ENCODE assay signal across 31 mouse cellular contexts in the genomic region with DNA sequence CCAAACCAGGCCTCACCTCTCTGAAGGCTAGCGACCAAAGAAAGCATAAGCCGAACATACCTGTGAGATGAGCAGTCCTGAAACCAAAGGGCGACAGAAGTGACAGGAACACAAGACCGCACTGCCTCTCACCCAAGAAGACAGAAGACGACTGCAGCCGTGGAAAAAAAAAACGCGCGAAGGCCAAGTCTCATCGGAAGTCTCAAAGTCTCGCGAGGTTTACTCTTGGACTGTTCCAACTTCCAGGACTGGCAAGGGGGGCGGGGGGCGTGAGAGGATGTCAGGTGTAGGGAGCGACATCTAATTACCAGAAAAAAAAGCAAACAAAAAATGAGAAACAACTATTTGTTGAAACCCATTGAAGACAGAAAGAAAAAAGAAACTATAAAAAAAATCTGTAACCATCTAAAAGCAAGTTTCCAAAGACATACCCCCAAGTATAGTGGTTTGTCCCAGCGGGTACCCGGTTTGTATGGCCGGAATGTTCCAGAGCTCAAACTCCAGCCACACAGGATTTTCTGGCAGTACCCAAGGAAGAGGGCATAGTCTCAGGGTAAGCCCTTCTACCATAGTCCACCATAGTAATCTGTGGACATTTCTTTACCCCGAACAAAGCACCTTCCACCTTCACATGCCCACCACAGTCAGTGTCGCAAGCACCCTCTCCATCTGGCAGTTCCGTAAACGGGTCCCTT. TPM values are rescaled to one million over a fixed set of nuclear protein-coding genes. Genes with fewer than 3 reads are reported as not detected.
A peak's percentile ranks its signal among the peaks of the same experiment; 100 is the strongest.
DNase-seq lines count a peak whose midpoint lies in the region; ATAC-seq and TF ChIP-seq lines count a peak whose summit lies in the region.
"Had no signal": no experiment of that assay in that cellular context is flagged by ENCODE, and none has a peak within 500 bp of the region (broad histone marks: within the 10 kb centered on the region; RNA-seq: fewer than 3 reads in every experiment).

A gene (minus strand): TSS at position 122 of the 695 bp plus-strand sequence.

- ATAC-seq in heart, embryonic 11.5 days (replicated peaks; ENCODE audit: insufficient number of reproducible peaks, low FRiP score, low TSS enrichment), result no peak
- ATAC-seq in erythroid progenitor cell, adult 5-6 weeks (replicated peaks; ENCODE audit: low FRiP score, poor library complexity, severe bottlenecking), result no peak
- ATAC-seq: CD4-positive, CD25-positive, alpha-beta regulatory T cell, adult 4 months; forebrain, embryonic 13.5 days; forebrain, embryonic 15.5 days; forebrain, postnatal 0 days had no signal

- H3K9me3 ChIP-seq in heart, embryonic 11.5 days (replicated peaks; ENCODE audit: control insufficient read depth, low read length), result no peaks in the 10 kb centered on the region
- H3K9me3 ChIP-seq: embryonic facial prominence, embryonic 13.5 days; embryonic facial prominence, embryonic 15.5 days; forebrain, embryonic 13.5 days; forebrain, embryonic 15.5 days; G1E had no signal

- no peak for TF ChIP-seq CTCF in testis, adult 2 months (IDR thresholded peaks at IDR 0.05; ENCODE audit: control insufficient read depth, insufficient read depth, insufficient replicate concordance, low read depth, low read length)

- WGBS in heart, embryonic 11.5 days (ENCODE audit: insufficient replicate concordance), result 89% methylated on average over 22 of the region's 22 CpGs

- peak within 1 kb of the TSS; percentile 85 for H3K4me3 ChIP-seq in testis, adult 2 months (ENCODE audit: control insufficient read depth, low read depth, low read length)
- H3K4me3 ChIP-seq in heart, embryonic 11.5 days (ENCODE audit: low read depth, low read length), result no peak within 1 kb of the TSS
- H3K4me3 ChIP-seq: embryonic facial prominence, embryonic 13.5 days; embryonic facial prominence, embryonic 15.5 days; erythroblast, embryonic 14.5 days; forebrain, embryonic 13.5 days; forebrain, embryonic 15.5 days had no signal

- H3K36me3 ChIP-seq in testis, adult 2 months (ENCODE audit: control insufficient read depth, insufficient read depth, low read length), result no peaks in the 10 kb centered on the region
- H3K36me3 ChIP-seq in heart, embryonic 11.5 days (ENCODE audit: control insufficient read depth, insufficient read depth, low read length), result no peaks in the 10 kb centered on the region
- H3K36me3 ChIP-seq: embryonic facial prominence, embryonic 13.5 days; embryonic facial prominence, embryonic 15.5 days; forebrain, embryonic 15.5 days; G1E had no signal

- H3K9ac ChIP-seq in heart, embryonic 11.5 days (ENCODE audit: low read depth, low read length), result no peak within 1 kb of the TSS
- H3K9ac ChIP-seq: embryonic facial prominence, embryonic 13.5 days; embryonic facial prominence, embryonic 15.5 days; forebrain, embryonic 13.5 days; forebrain, embryonic 15.5 days; forebrain, postnatal 0 days had no signal

- no peak for TF ChIP-seq POLR2A in testis, adult 2 months (IDR thresholded peaks at IDR 0.05; ENCODE audit: control insufficient read depth, low read depth, low read length)

- DNase-seq in testis, postnatal 10 days (ENCODE audit: low spot score), result no peak
- DNase-seq in MN1 (ENCODE audit: low spot score) (peak; percentile 83), ZHBTc4 (ENCODE audit: low read depth, low spot score) (peak; percentile 10)
- no peak for DNase-seq in right cerebral cortex, postnatal 4 days
- DNase-seq: adrenal gland, adult 2 months; adrenal gland, postnatal 10 days; adrenal gland, postnatal 25 days; B cell, adult 2 months; cerebellum, adult 11 months; cerebellum, adult 18-20 months; cerebellum, adult 8-10 months; cerebellum, adult 9-11 months; cerebellum, postnatal 14 days; cerebellum, postnatal 36 days; embryo, embryonic 11 days; forebrain, postnatal 0 days had no signal

- H3K4me2 ChIP-seq in heart, embryonic 11.5 days, result no peak within 1 kb of the TSS
- H3K4me2 ChIP-seq: embryonic facial prominence, embryonic 13.5 days; embryonic facial prominence, embryonic 15.5 days; forebrain, embryonic 13.5 days; forebrain, embryonic 15.5 days had no signal

- peak within 1 kb of the TSS; percentile 78 for H3K27ac ChIP-seq in testis, adult 2 months (ENCODE audit: control insufficient read depth, insufficient read depth, low read depth, low read length)
- H3K27ac ChIP-seq in heart, embryonic 11.5 days (ENCODE audit: low read depth, low read length), result no peak within 1 kb of the TSS
- H3K27ac ChIP-seq: embryonic facial prominence, embryonic 13.5 days; embryonic facial prominence, embryonic 15.5 days; forebrain, embryonic 13.5 days; forebrain, embryonic 15.5 days had no signal

- H3K27me3 ChIP-seq in testis, adult 2 months (ENCODE audit: control insufficient read depth, insufficient read depth, low read length), result no peaks in the 10 kb centered on the region
- H3K27me3 ChIP-seq in heart, embryonic 11.5 days (ENCODE audit: control insufficient read depth, insufficient read depth, low read length), result no peaks in the 10 kb centered on the region
- H3K27me3 ChIP-seq: forebrain, embryonic 15.5 days had no signal

- H3K4me1 ChIP-seq in testis, adult 2 months (ENCODE audit: control insufficient read depth, insufficient read depth, low read length), result peaks cover 8% of the 10 kb centered on the region
- H3K4me1 ChIP-seq in heart, embryonic 11.5 days (ENCODE audit: control insufficient read depth, insufficient read depth, low read length), result no peaks in the 10 kb centered on the region
- H3K4me1 ChIP-seq: embryonic facial prominence, embryonic 13.5 days; embryonic facial prominence, embryonic 15.5 days; forebrain, embryonic 13.5 days; forebrain, embryonic 15.5 days had no signal

RNA-seq across cellular contexts. Expression of the gene that starts here (rescaled TPM):
- polyA plus RNA-seq in testis, adult 2 months (2012; rRNA removed), result 0.89 and 1.1 TPM in 2 replicates
- polyA plus RNA-seq in heart, embryonic 11.5 days (2014; fragmentation: Nextera tagmentation; extraction: Ambion mirVana), result not detected in 2 replicates
- not detected in 2 replicates for total RNA-seq in erythroid progenitor cell, adult 5-6 weeks (2015; ENCODE audit: low replicate concordance)
- total RNA-seq in erythroid progenitor cell, adult 5-6 weeks (2017; ENCODE audit: low replicate concordance), result not detected in 2 replicates
- total RNA-seq: adrenal gland, adult 2 months; adrenal gland, postnatal 10 days; adrenal gland, postnatal 25 days; adrenal gland, postnatal 4 days; common myeloid progenitor, adult 5-6 weeks; forebrain, postnatal 0 days; G1E had no signal
- polyA plus RNA-seq: adrenal gland, adult 2 months; brain, embryonic 14.5 days; embryonic facial prominence, embryonic 11.5 days; erythroblast, embryonic 14.5 days; forebrain, embryonic 11.5 days; forebrain, embryonic 13.5 days; forebrain, embryonic 15.5 days; forebrain, postnatal 0 days; G1E had no signal

Comparison
In these comparisons a context has a peak if more than half of its experiments do, and no peak if none do; other contexts are left out.
1. DNase-seq: peak in MN1 (single experiment) and ZHBTc4 (single experiment); none in testis, postnatal 10 days (single experiment) and right cerebral cortex, postnatal 4 days (single experiment).